ENCODE assay signal across 15 mouse cellular contexts in the genomic region with DNA sequence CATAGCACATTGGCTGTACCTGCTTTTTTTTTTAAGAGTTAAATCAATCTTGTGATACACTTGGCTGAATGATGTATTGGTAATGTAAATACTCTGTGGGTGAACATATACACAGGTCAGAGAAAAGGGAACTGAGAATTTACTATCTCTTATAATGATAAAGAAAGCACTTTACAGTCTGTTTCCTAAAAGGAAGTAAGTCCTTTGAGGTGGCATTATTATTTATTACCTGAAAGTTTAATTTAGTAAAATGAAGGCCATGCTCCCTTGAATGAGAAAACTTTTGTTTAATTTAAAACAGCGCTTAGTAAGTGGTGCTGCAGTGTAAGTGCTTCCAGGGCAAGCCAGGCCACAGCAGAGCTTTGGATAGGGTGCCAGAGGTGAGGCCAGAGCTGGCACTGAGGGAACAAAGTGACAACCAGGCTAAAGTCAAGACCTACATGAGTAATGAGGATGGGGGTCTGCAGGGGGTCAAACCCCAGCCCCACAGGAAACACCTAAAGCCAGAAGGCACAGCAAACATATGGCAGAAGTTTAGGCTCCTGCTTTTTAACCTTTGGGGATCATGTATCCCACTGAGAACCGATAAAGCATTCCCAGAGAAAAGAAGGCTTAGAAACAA.
DNase-seq lines count a peak whose midpoint lies in the region; ATAC-seq lines count a peak whose summit lies in the region.
"Had no signal": no experiment of that assay in that cellular context is flagged by ENCODE, and none has a peak within 500 bp of the region (broad histone marks: within the 10 kb centered on the region; RNA-seq: fewer than 3 reads in every experiment).

No protein-coding gene starts in this region.

- H3K27me3 ChIP-seq in hindbrain, embryonic 10.5 days (ENCODE audit: insufficient read depth, poor library complexity, severe bottlenecking): 0 out of 2 replicates have a peak, but pooled peaks cover 2% of the 10 kb centered on the region
- H3K27me3 ChIP-seq in hindbrain, embryonic 14.5 days (ENCODE audit: control insufficient read depth, insufficient read depth, low read length): no peaks in the 10 kb centered on the region
- no peaks in the 10 kb centered on the region for H3K27me3 ChIP-seq in limb, embryonic 12.5 days
- H3K27me3 ChIP-seq: CH12.LX; liver, embryonic 15.5 days had no signal

- WGBS in hindbrain, embryonic 10.5 days: 68% methylated on average over 2 of the region's 2 CpGs
- 72% methylated on average over 2 of the region's 2 CpGs for WGBS in hindbrain, embryonic 14.5 days
- WGBS in limb, embryonic 12.5 days: 15% methylated on average over 2 of the region's 2 CpGs

- no peak overlapping the region for H3K4me2 ChIP-seq in hindbrain, embryonic 14.5 days (replicated peaks)
- no peak overlapping the region for H3K4me2 ChIP-seq in limb, embryonic 12.5 days
- H3K4me2 ChIP-seq: forebrain, embryonic 13.5 days; liver, embryonic 15.5 days; midbrain, embryonic 11.5 days had no signal

- no peak overlapping the region for H3K4me3 ChIP-seq in hindbrain, embryonic 10.5 days
- no peak overlapping the region for H3K4me3 ChIP-seq in hindbrain, embryonic 14.5 days (replicated peaks; ENCODE audit: low read length)
- H3K4me3 ChIP-seq in limb, embryonic 12.5 days (replicated peaks): no peak overlapping the region
- H3K4me3 ChIP-seq: forebrain, embryonic 13.5 days; liver, embryonic 15.5 days had no signal

- no peak for ATAC-seq in hindbrain, embryonic 14.5 days (ENCODE audit: low FRiP score)
- ATAC-seq in limb, embryonic 12.5 days (ENCODE audit: insufficient number of reproducible peaks, insufficient read depth, low FRiP score, low TSS enrichment, low read depth): peak; percentile 73; the same call in 1 of the 2 replicates
- no peak for ATAC-seq in inflammation-experienced regulatory T-cells, adult 6 months

- peak; percentile 33 for DNase-seq in hindbrain, embryonic 10.5 days (ENCODE audit: low spot score)
- DNase-seq in hindbrain, embryonic 14.5 days (ENCODE audit: low spot score): no peak
- peak; percentile 15 to 48 for DNase-seq in kidney, postnatal 25 days
- DNase-seq in kidney, adult 18-20 months: no peak
- DNase-seq in embryo, embryonic 9.5 days (ENCODE audit: extremely low spot score): peak; percentile 28
- DNase-seq in layer of hippocampus, postnatal 14 days (ENCODE audit: low spot score in 2 of 2): no peak
- DNase-seq: gastrocnemius, postnatal 36 days; lung, postnatal 36 days; thymus, postnatal 4 days had no signal

- no peaks in the 10 kb centered on the region for H3K9me3 ChIP-seq in hindbrain, embryonic 10.5 days
- H3K9me3 ChIP-seq in hindbrain, embryonic 14.5 days (ENCODE audit: control insufficient read depth, low read length): no peaks in the 10 kb centered on the region
- H3K9me3 ChIP-seq in limb, embryonic 12.5 days: no peaks in the 10 kb centered on the region
- H3K9me3 ChIP-seq: forebrain, embryonic 13.5 days; liver, embryonic 15.5 days had no signal

- H3K9ac ChIP-seq in hindbrain, embryonic 14.5 days: no peak overlapping the region
- no peak overlapping the region for H3K9ac ChIP-seq in limb, embryonic 12.5 days (replicated peaks)
- H3K9ac ChIP-seq: forebrain, embryonic 13.5 days; liver, embryonic 15.5 days had no signal

- H3K27ac ChIP-seq in hindbrain, embryonic 10.5 days: no peak overlapping the region
- no peak overlapping the region for H3K27ac ChIP-seq in hindbrain, embryonic 14.5 days
- no peak overlapping the region for H3K27ac ChIP-seq in limb, embryonic 12.5 days
- H3K27ac ChIP-seq: forebrain, embryonic 13.5 days; liver, embryonic 15.5 days had no signal

- H3K36me3 ChIP-seq in hindbrain, embryonic 10.5 days: no peaks in the 10 kb centered on the region
- no peaks in the 10 kb centered on the region for H3K36me3 ChIP-seq in hindbrain, embryonic 14.5 days (replicated peaks; ENCODE audit: control insufficient read depth, insufficient read depth)
- no peaks in the 10 kb centered on the region for H3K36me3 ChIP-seq in limb, embryonic 12.5 days
- H3K36me3 ChIP-seq: liver, embryonic 15.5 days had no signal

- H3K4me1 ChIP-seq in hindbrain, embryonic 10.5 days (replicated peaks): peaks cover 10% of the 10 kb centered on the region; the same call in 1 of the 2 replicates
- H3K4me1 ChIP-seq in hindbrain, embryonic 14.5 days (replicated peaks; ENCODE audit: control insufficient read depth, insufficient read depth, low read length): no peaks in the 10 kb centered on the region
- H3K4me1 ChIP-seq in limb, embryonic 12.5 days (replicated peaks): peaks cover 10% of the 10 kb centered on the region
- H3K4me1 ChIP-seq: liver, embryonic 15.5 days had no signal

Comparison
In these comparisons a context has a peak if more than half of its experiments do, and no peak if none do; other contexts are left out.
1. DNase-seq: peak in hindbrain, embryonic 10.5 days (single experiment), kidney, postnatal 25 days (2 of 2) and embryo, embryonic 9.5 days (single experiment); none in hindbrain, embryonic 14.5 days (single experiment), kidney, adult 18-20 months (single experiment) and layer of hippocampus, postnatal 14 days (0 of 2).